Mouse (Mus musculus) urinary bladder, postnatal 25 days (tissue): ENCODE results near the gene Pappa2.

Experiments used
- DNase-seq: peaks from one replicate; pipeline ENCODE4 v3.0.0; 2022; ENCODE audit warnings: low spot score

The Pappa2 gene

GRCm38 (mm10) chr1:158764727-158765126, 215.6 kb downstream of the Pappa2 start:
- DNase-seq, result no peak

GRCm38 (mm10) chr1:158764211-158764610, 216.1 kb downstream of the Pappa2 start:
- no peak for DNase-seq

GRCm38 (mm10) chr1:158748356-158749096, 231.8 kb downstream of the Pappa2 start:
- peak; percentile 10 for DNase-seq

GRCm38 (mm10) chr1:158741449-158741848, 238.8 kb downstream of the Pappa2 start:
- no peak for DNase-seq

GRCm38 (mm10) chr1:158740949-158741348, 239.3 kb downstream of the Pappa2 start:
- DNase-seq, result no peak

- no peak for DNase-seq
Observed at GRCm38 (mm10) chr1:158740161-158740766, 240.0 kb downstream of the Pappa2 start.

- no peak for DNase-seq
Observed at GRCm38 (mm10) chr1:158739132-158739919, 241.0 kb downstream of the Pappa2 start.

- DNase-seq, result no peak
Observed at GRCm38 (mm10) chr1:158732868-158733496, 247.3 kb downstream of the Pappa2 start.

GRCm38 (mm10) chr1:158713301-158714095, 266.8 kb downstream of the Pappa2 start:
- no peak for DNase-seq

GRCm38 (mm10) chr1:158701336-158701735, 279.0 kb downstream of the Pappa2 start:
- DNase-seq, result no peak

GRCm38 (mm10) chr1:158700147-158700546, 280.1 kb downstream of the Pappa2 start:
- no peak for DNase-seq

- no peak for DNase-seq
Observed at GRCm38 (mm10) chr1:158699276-158699675, 281.0 kb downstream of the Pappa2 start.

- no peak for DNase-seq
Observed at GRCm38 (mm10) chr1:158697859-158698569, 282.3 kb downstream of the Pappa2 start.

GRCm38 (mm10) chr1:158697423-158697822, 282.9 kb downstream of the Pappa2 start:
- DNase-seq, result no peak

GRCm38 (mm10) chr1:158687726-158688125, 292.6 kb downstream of the Pappa2 start:
- DNase-seq, result no peak

GRCm38 (mm10) chr1:158669971-158670592, 310.2 kb downstream of the Pappa2 start:
- peak; percentile 57 for DNase-seq

GRCm38 (mm10) chr1:158666001-158666400, 314.3 kb downstream of the Pappa2 start:
- no peak for DNase-seq
